Mouse (Mus musculus) hindbrain, embryonic 14.5 days (tissue): Measurements from ENCODE around the gene Rgs16. TPM values are rescaled to one million over a fixed set of nuclear protein-coding genes. Genes with fewer than 3 reads are reported as not detected.

ENCODE experiments used
- ATAC-seq: fragments of 200-750 bp; cut with Nextera tagmentation; 2 replicates; pipeline ENCODE4 v1.8.0; 2017; ENCODE audit warnings: moderate number of reproducible peaks, mild to moderate bottlenecking, moderate TSS enrichment, moderate library complexity; ENCODE audit not compliant: low FRiP score
- DNase-seq: peaks from one replicate; pipeline ENCODE4 v3.0.0-alpha.2; 2015; ENCODE audit warnings: low spot score
- H3K27ac ChIP-seq: fragments of 300-500 bp; sonication (generic); 2 replicates; pipeline ENCODE4 v1.5.1; 2014; ENCODE audit warnings: mild to moderate bottlenecking, moderate library complexity
- H3K27me3 ChIP-seq: fragments of 300-500 bp; sonication (generic); 2 replicates; pipeline ENCODE4 v1.6.1; 2014; ENCODE audit warnings: mild to moderate bottlenecking, low read length, mixed read lengths; ENCODE audit not compliant: control insufficient read depth, insufficient read depth
- H3K36me3 ChIP-seq: fragments of 300-500 bp; sonication (generic); replicated peaks from 2 replicates; pipeline ENCODE4 v1.6.1; 2014; ENCODE audit not compliant: control insufficient read depth, insufficient read depth
- H3K4me1 ChIP-seq: fragments of 300-500 bp; sonication (generic); replicated peaks from 2 replicates; pipeline ENCODE4 v1.6.1; 2014; ENCODE audit warnings: antibody characterized with exemption, low read length, mixed read lengths; ENCODE audit not compliant: control insufficient read depth, insufficient read depth
- H3K4me2 ChIP-seq: fragments of 300-500 bp; sonication (generic); replicated peaks from 2 replicates; pipeline ENCODE4 v1.6.1; 2014; ENCODE audit warnings: mild to moderate bottlenecking, moderate library complexity
- H3K4me3 ChIP-seq: fragments of 300-500 bp; sonication (generic); replicated peaks from 2 replicates; pipeline ENCODE4 v1.5.1; 2014; ENCODE audit warnings: mild to moderate bottlenecking, low read length
- H3K9ac ChIP-seq: fragments of 300-500 bp; sonication (generic); 2 replicates; pipeline ENCODE4 v1.6.1; 2014
- H3K9me3 ChIP-seq: fragments of 300-500 bp; sonication (generic); 2 replicates; pipeline ENCODE4 v1.6.1; 2016; ENCODE audit warnings: low read length; ENCODE audit not compliant: control insufficient read depth
- WGBS: fragments of 180-500 bp; shearing (Covaris S2); extraction: QIAGEN DNeasy Blood & Tissue Kit; methylation state at CpG from one replicate; pipeline ENCODE4 v1.1.7; 2014; 5-methylcytosine and 5-hydroxymethylcytosine counted together
- polyA plus RNA-seq: library from polyadenylated mRNA; unstranded; fragments of >200 nt; fragmentation: Nextera tagmentation; extraction: Ambion mirVana; gene quantifications from 2 replicates; pipeline ENCODE4 v1.2.1, GENCODE M21; 2014

Rgs16 gene
- polyA plus RNA-seq, 1 experiment from 2014 or later = 6.5 TPM

DNA sequence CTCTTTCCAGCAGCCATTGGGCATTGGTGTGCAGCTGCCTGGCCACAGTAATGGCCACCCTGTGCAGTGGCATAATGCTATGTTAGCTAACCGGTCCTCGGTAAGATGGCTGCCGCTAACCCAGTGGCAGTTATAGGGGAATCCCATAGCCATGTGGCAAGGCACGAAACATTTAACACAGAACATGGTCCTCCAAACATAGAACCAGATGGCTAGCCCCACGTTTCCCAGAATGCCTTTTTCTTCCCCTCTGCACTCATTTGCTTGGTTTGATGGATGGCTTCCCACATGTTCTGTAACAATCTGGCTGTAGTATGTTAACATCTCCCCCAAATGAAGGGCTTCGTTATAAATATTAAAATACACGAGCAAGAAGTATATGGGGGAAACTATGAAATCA lies 36.1 kb downstream of the Rgs16 start:
- Histone ChIP-seq H3K4me3 (no peak overlapping the region), H3K27ac (no peak overlapping the region), H3K9ac (no peak overlapping the region), H3K9me3 (no peaks in the 10 kb centered on the region), H3K36me3 (no peaks in the 10 kb centered on the region), H3K4me2 (no peak overlapping the region), H3K4me1 (no peaks in the 10 kb centered on the region), H3K27me3 (no peaks in the 10 kb centered on the region)
- DNase-seq = no peak
- 89% methylated on average over 7 of the region's 7 CpGs for WGBS
- ATAC-seq = no peak

DNA sequence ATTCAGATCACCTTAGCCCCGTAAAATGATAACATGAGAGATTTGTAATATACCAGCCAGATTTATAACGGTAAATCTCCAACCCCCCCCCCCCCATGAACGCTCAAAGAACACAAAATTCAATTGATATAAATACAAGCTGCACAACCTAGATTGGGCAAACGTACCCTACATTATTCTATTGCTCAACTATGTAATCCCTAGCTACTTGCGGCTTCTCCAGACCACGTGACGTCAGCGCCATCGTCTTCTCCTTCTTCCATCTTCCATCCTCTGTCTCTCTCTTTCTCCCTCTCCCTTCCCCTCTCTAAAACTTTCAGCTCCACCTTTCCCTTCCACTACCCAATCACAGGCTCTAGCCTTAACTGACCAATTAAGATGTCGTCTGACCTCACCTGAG lies 38.1 kb downstream of the Rgs16 start:
- H3K4me3 ChIP-seq = no peak overlapping the region
- WGBS = 89% methylated on average over 10 of the region's 10 CpGs
- no peaks in the 10 kb centered on the region for H3K36me3 ChIP-seq

DNA sequence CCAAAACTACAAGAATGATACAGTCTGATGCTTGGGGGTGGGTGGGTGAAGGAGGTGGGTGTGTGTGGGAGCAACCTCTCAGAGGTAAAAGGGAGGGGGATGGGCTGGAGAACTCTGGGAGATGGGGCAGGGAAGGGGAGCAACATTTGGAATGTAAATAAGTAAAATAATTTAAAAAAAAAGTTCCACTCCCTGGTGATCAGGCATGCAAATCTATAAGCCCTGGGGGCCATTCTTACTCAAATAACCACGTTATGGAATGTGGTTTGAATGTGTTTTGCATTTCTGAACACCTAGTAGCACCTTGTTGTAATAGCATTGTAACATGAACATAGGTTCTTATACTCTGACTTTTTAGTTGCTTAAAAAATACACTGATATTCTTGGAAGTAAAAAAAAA lies 43.2 kb downstream of the Rgs16 start:
- H3K36me3 ChIP-seq = no peaks in the 10 kb centered on the region
- H3K9ac ChIP-seq = no peak overlapping the region
- no peak overlapping the region for H3K4me3 ChIP-seq
- WGBS = 66% methylated on average over 1 of the region's 1 CpGs
- no peaks in the 10 kb centered on the region for H3K27me3 ChIP-seq
- no peaks in the 10 kb centered on the region for H3K4me1 ChIP-seq
- no peak overlapping the region for H3K4me2 ChIP-seq
- DNase-seq (no peak), ATAC-seq (no peak)
- H3K9me3 ChIP-seq = no peaks in the 10 kb centered on the region; the same call in 1 of the 2 replicates
- H3K27ac ChIP-seq = no peak overlapping the region

More for the DNA sequence above, 38.1 kb downstream of the Rgs16 start:
- DNase-seq (no peak), ATAC-seq (no peak)
- H3K27ac ChIP-seq = no peak overlapping the region
- no peaks in the 10 kb centered on the region for H3K9me3 ChIP-seq
- no peak overlapping the region for H3K4me2 ChIP-seq
- H3K4me1 ChIP-seq = no peaks in the 10 kb centered on the region
- H3K9ac ChIP-seq = no peak overlapping the region
- no peaks in the 10 kb centered on the region for H3K27me3 ChIP-seq

DNA sequence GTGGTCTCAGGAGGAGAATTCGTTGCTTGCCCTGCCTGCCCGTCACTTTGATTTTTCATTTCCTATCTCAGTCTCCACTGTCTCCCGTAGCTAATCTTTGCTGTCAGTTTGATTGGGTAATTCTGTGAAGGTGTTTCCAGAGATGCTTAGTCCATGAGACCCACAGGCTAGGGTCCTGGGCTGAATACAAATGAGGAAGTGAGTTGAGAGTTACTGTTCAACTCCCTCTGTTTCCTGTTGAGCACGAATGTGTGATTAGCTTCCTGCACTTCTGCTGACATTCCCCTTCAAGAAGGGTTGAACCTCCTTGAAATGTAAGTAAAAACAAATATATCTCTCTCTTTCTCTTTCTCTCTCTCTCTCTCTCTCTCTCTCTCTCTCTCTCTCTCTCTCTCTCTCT lies 45.5 kb downstream of the Rgs16 start:
- H3K9ac ChIP-seq = no peak overlapping the region
- WGBS = 68% methylated on average over 4 of the region's 4 CpGs
- no peaks in the 10 kb centered on the region for H3K36me3 ChIP-seq
- H3K4me3 ChIP-seq = no peak overlapping the region
- ATAC-seq (no peak), DNase-seq (no peak)
- H3K9me3 ChIP-seq = no peaks in the 10 kb centered on the region; the same call in 1 of the 2 replicates
- H3K27ac ChIP-seq = no peak overlapping the region
- H3K4me1 ChIP-seq = no peaks in the 10 kb centered on the region
- no peak overlapping the region for H3K4me2 ChIP-seq
- H3K27me3 ChIP-seq = no peaks in the 10 kb centered on the region

DNA sequence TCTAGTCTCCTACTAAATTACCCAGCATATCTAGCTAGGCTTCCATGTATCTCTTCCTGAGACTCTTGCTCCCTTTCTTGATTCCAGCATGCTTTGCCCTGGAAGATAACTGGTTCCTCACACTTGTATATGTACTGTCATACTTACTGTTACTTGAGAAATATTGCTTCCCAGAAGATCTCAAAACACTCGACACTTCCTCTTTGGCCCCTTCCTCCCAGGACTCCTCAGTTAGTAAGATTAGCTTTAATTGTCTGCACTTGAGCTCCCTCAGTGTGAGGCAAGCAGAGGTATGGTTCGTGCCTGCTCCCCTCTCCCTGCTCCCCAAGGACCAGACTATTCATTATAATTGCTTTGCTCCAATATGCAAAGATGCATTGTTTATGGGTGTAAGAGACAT lies 50.6 kb downstream of the Rgs16 start:
- DNase-seq (no peak), ATAC-seq (no peak)
- Histone ChIP-seq H3K4me1 (no peaks in the 10 kb centered on the region), H3K36me3 (no peaks in the 10 kb centered on the region), H3K4me2 (no peak overlapping the region), H3K9me3 (no peaks in the 10 kb centered on the region), H3K4me3 (no peak overlapping the region), H3K27ac (no peak overlapping the region), H3K27me3 (no peaks in the 10 kb centered on the region), H3K9ac (no peak overlapping the region)
- 51% methylated on average over 2 of the region's 2 CpGs for WGBS

DNA sequence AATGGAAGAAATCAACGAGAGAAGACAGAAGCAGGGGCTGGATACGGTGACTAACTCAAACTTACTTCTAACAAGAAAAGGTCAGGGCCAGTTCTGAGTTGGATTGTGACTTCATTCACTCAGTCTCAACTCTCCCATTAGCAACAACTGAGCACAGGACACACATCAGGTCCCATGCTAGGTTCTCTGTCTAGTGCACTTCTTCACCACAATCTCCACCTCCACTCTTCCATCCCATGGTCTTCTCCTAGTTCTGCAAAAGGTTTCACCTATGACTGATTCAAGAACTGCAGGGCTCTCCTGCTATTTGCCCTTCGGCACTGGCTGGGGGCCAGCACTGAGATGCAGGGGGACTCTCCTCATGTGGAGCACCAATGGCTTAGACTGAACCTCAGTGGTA lies 54.1 kb downstream of the Rgs16 start:
- Histone ChIP-seq H3K9ac (no peak overlapping the region), H3K27me3 (no peaks in the 10 kb centered on the region), H3K36me3 (no peaks in the 10 kb centered on the region), H3K27ac (no peak overlapping the region), H3K9me3 (no peaks in the 10 kb centered on the region), H3K4me1 (no peaks in the 10 kb centered on the region), H3K4me2 (no peak overlapping the region), H3K4me3 (no peak overlapping the region)
- DNase-seq (no peak), ATAC-seq (no peak)
- 91% methylated on average over 3 of the region's 3 CpGs for WGBS

Other genes with a start within 250 kb of the Rgs16 start
- 15.8 and 16.8 TPM in 2 replicates for gene Npl, start 190.3 kb upstream of the Rgs16 start, polyA plus RNA-seq
- 16.4 and 19.7 TPM in 2 replicates for gene Rgs8, start 87.3 kb upstream of the Rgs16 start, polyA plus RNA-seq
- gene Rnasel, start 9.1 kb downstream of the Rgs16 start, polyA plus RNA-seq = 37.2 and 40.9 TPM in 2 replicates
- gene Rgsl1, start 103.8 kb downstream of the Rgs16 start, polyA plus RNA-seq = 0.13 and 0.16 TPM in 2 replicates
- gene Teddm1b, start 134.0 kb downstream of the Rgs16 start, polyA plus RNA-seq = 0.25 and 0.51 TPM in 2 replicates
- not detected in 2 replicates for gene Teddm1a, start 151.4 kb downstream of the Rgs16 start, polyA plus RNA-seq
- 199 and 206 TPM in 2 replicates for gene Glul, start 159.6 kb downstream of the Rgs16 start, polyA plus RNA-seq
- gene Teddm2, start 159.9 kb downstream of the Rgs16 start, polyA plus RNA-seq = 0.98 and 1.4 TPM in 2 replicates